Mouse (Mus musculus): ENCODE results near the gene Sf3b3.

GRCm38 (mm10) chr8:110788981-110789380, 57.6 kb downstream of the Sf3b3 start:
- TF ChIP-seq ZMIZ1 (IDR thresholded peaks at IDR 0.05; ENCODE audit: low read depth, low read length) (no peak), POLR2A (IDR thresholded peaks at IDR 0.05; ENCODE audit: control insufficient read depth in 1 of 2, insufficient read depth in 1 of 2, low read depth in 1 of 2, low read length in 2 of 2, poor library complexity in 1 of 2) (no peak), NRF1 (IDR thresholded peaks at IDR 0.05; ENCODE audit: insufficient read depth, low read depth, low read length, poor library complexity, severe bottlenecking) (no peak), EP300 (IDR thresholded peaks at IDR 0.05; ENCODE audit: low read depth in 1 of 2, low read length in 2 of 2) (no peak), CTCF (IDR thresholded peaks at IDR 0.05 in 2 of 3, conservative IDR thresholded peaks at IDR 0.05 in 1 of 3; ENCODE audit: control insufficient read depth in 1 of 3, insufficient read depth in 1 of 3, low read depth in 2 of 3, low read length in 3 of 3, poor library complexity in 1 of 3, severe bottlenecking in 1 of 3) (no peak), ZC3H11A (IDR thresholded peaks at IDR 0.05; ENCODE audit: low read depth, low read length) (no peak), GATA1 (IDR thresholded peaks at IDR 0.05; ENCODE audit: low read depth, low read length) (no peak), ZNF384 (IDR thresholded peaks at IDR 0.05; ENCODE audit: low read depth, low read length) (no peak), UBTF (IDR thresholded peaks at IDR 0.05; ENCODE audit: borderline replicate concordance, insufficient read depth, low read depth, low read length) (no peak), CHD1 (IDR thresholded peaks at IDR 0.05; ENCODE audit: low read depth, low read length) (no peak)
